Mouse (Mus musculus): Measurements from ENCODE around the gene Fam163b. TPM values are rescaled to one million over a fixed set of nuclear protein-coding genes. Genes with fewer than 3 reads are reported as not detected.
A peak's percentile ranks its signal among the peaks of the same experiment; 100 is the strongest.

Gene Fam163b
- polyA plus RNA-seq, 1 experiment from 2014 or later: 2.8 TPM

GRCm38 (mm10) chr2:27088071-27088644, 54.1 kb downstream of the Fam163b start:
- Histone ChIP-seq H3K4me1 (ENCODE audit: control insufficient read depth, insufficient read depth, low read length) (no peaks in the 10 kb centered on the region), H3K4me3 (replicated peaks; ENCODE audit: low read depth, low read length) (no peak overlapping the region), H3K27me3 (ENCODE audit: control insufficient read depth, insufficient read depth, low read length) (no peaks in the 10 kb centered on the region), H3K36me3 (ENCODE audit: control insufficient read depth, insufficient read depth, low read length) (no peaks in the 10 kb centered on the region), H3K9ac (replicated peaks; ENCODE audit: low read length) (no peak overlapping the region), H3K27ac (replicated peaks; ENCODE audit: low read depth, low read length) (no peak overlapping the region), H3K4me2 (ENCODE audit: low read length) (no peak overlapping the region), H3K9me3 (ENCODE audit: control insufficient read depth, low read length) (no peaks in the 10 kb centered on the region)
- no peak for DNase-seq
- 88% methylated on average over 18 of the region's 18 CpGs for WGBS
- ATAC-seq (ENCODE audit: low FRiP score, low TSS enrichment): no peak

DNA sequence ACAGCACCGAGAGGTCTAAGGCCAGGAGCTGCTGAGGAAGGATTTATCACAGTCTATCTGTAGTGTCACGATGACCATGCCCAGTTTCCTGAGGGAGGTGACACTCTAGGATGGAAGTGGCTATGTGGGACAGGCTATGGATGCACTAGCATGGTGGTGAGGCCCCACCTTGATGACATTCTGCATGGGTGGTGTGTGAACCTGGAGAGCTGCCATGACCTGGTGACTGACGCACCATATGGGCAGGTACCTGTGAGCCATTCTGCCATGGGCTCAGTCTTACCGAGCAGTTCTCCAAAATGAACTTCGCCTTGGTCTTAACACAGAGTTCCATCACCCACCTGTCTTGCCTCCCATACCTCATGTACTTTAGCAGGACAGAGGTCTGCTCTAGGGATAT, 54.7 kb downstream of the Fam163b start:
- Histone ChIP-seq H3K27ac (replicated peaks; ENCODE audit: low read depth, low read length) (no peak overlapping the region), H3K4me1 (ENCODE audit: control insufficient read depth, insufficient read depth, low read length) (no peaks in the 10 kb centered on the region), H3K4me3 (replicated peaks; ENCODE audit: low read depth, low read length) (no peak overlapping the region), H3K9me3 (ENCODE audit: control insufficient read depth, low read length) (no peaks in the 10 kb centered on the region), H3K9ac (replicated peaks; ENCODE audit: low read length) (no peak overlapping the region), H3K4me2 (ENCODE audit: low read length) (no peak overlapping the region), H3K27me3 (ENCODE audit: control insufficient read depth, insufficient read depth, low read length) (no peaks in the 10 kb centered on the region), H3K36me3 (ENCODE audit: control insufficient read depth, insufficient read depth, low read length) (no peaks in the 10 kb centered on the region)
- WGBS: 84% methylated on average over 5 of the region's 5 CpGs
- DNase-seq: no peak
- ATAC-seq (ENCODE audit: low FRiP score, low TSS enrichment): no peak

- 79% methylated on average over 4 of the region's 4 CpGs for WGBS
- H3K4me1 ChIP-seq (ENCODE audit: control insufficient read depth, insufficient read depth, low read length): no peaks in the 10 kb centered on the region
- ATAC-seq (ENCODE audit: low FRiP score, low TSS enrichment): no peak
Observed at GRCm38 (mm10) chr2:27086483-27087010, 55.7 kb downstream of the Fam163b start.

DNA sequence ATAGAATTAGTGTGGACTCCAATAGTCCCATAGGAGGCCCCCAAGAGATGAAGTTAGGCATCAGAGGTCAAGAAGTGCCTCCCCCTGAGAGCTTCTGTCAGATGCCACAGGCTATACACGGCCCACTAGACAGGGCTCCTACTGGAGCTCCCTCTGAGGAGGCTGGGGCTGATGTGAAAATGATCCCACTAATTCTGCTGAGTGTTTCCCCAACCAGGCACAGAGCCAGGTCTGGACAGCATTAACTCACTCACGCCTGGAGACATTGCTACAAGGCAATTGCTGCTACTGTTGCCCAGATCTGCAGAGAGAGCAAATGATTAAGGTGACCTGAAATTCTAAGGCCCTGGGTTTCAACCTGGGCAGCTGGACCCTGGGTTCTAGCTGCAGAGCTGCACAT, 56.5 kb downstream of the Fam163b start:
- no peaks in the 10 kb centered on the region for H3K36me3 ChIP-seq (ENCODE audit: control insufficient read depth, insufficient read depth, low read length)
- no peak for ATAC-seq (ENCODE audit: low FRiP score, low TSS enrichment)
- no peaks in the 10 kb centered on the region for H3K27me3 ChIP-seq (ENCODE audit: control insufficient read depth, insufficient read depth, low read length)
- no peak overlapping the region for H3K4me3 ChIP-seq (replicated peaks; ENCODE audit: low read depth, low read length)
- no peak overlapping the region for H3K27ac ChIP-seq (replicated peaks; ENCODE audit: low read depth, low read length)
- no peak overlapping the region for H3K9ac ChIP-seq (replicated peaks; ENCODE audit: low read length)
- H3K4me1 ChIP-seq (ENCODE audit: control insufficient read depth, insufficient read depth, low read length): no peaks in the 10 kb centered on the region
- 49% methylated on average over 2 of the region's 2 CpGs for WGBS
- H3K4me2 ChIP-seq (ENCODE audit: low read length): no peak overlapping the region
- DNase-seq: peak; percentile 50
- H3K9me3 ChIP-seq (ENCODE audit: control insufficient read depth, low read length): no peaks in the 10 kb centered on the region

More at GRCm38 (mm10) chr2:27086483-27087010, 55.7 kb downstream of the Fam163b start:
- no peaks in the 10 kb centered on the region for H3K9me3 ChIP-seq (ENCODE audit: control insufficient read depth, low read length)
- H3K4me3 ChIP-seq (replicated peaks; ENCODE audit: low read depth, low read length): no peak overlapping the region
- H3K27me3 ChIP-seq (ENCODE audit: control insufficient read depth, insufficient read depth, low read length): no peaks in the 10 kb centered on the region
- no peak overlapping the region for H3K4me2 ChIP-seq (ENCODE audit: low read length)
- H3K27ac ChIP-seq (replicated peaks; ENCODE audit: low read depth, low read length): no peak overlapping the region
- no peak overlapping the region for H3K9ac ChIP-seq (replicated peaks; ENCODE audit: low read length)
- no peaks in the 10 kb centered on the region for H3K36me3 ChIP-seq (ENCODE audit: control insufficient read depth, insufficient read depth, low read length)
- DNase-seq: no peak

GRCm38 (mm10) chr2:27084963-27085362, 57.3 kb downstream of the Fam163b start:
- Histone ChIP-seq H3K4me1 (ENCODE audit: control insufficient read depth, insufficient read depth, low read length) (peaks cover 3% of the 10 kb centered on the region), H3K4me2 (ENCODE audit: low read length) (no peak overlapping the region), H3K9ac (replicated peaks; ENCODE audit: low read length) (no peak overlapping the region), H3K9me3 (ENCODE audit: control insufficient read depth, low read length) (no peaks in the 10 kb centered on the region), H3K27me3 (ENCODE audit: control insufficient read depth, insufficient read depth, low read length) (no peaks in the 10 kb centered on the region), H3K4me3 (replicated peaks; ENCODE audit: low read depth, low read length) (no peak overlapping the region), H3K27ac (replicated peaks; ENCODE audit: low read depth, low read length) (no peak overlapping the region), H3K36me3 (ENCODE audit: control insufficient read depth, insufficient read depth, low read length) (no peaks in the 10 kb centered on the region)
- no peak for DNase-seq
- ATAC-seq (ENCODE audit: low FRiP score, low TSS enrichment): no peak
- 57% methylated on average over 8 of the region's 8 CpGs for WGBS

DNA sequence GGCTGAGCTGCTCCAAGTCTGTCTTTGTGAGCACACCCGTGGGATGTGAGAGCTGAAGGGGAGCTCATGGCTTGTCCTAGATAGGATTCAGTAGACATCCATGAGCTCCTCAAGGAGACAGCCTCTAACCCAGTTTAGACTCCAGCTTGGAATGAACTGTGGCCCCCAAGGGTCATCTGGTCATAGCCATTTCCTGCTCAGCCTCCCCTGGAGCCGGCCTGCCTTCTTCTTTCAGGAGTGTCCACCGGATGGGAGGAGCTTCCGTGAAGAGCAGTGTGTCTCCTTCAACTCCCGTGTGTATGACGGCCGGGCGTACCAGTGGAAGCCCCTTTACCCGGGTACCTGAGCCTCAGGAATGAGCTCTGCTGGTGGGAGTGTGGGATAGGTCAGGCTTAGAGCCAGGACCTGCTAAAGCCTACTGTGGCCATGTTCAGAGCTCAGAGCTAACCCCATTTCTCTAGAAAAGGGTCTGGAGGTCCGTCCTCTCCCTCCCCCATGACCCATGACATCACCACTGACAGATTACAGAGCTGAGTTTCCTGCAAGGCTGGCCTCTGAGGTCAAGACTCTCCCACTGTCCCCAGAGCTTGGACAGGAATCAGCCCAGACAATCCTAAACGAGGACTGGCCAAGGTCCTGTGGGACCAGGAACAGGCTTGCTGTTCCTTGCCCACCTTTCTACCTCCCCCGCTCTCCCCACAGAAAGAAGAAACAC, 58.4 kb downstream of the Fam163b start:
- H3K4me3 ChIP-seq (replicated peaks; ENCODE audit: low read depth, low read length): no peak overlapping the region
- DNase-seq (no peak), ATAC-seq (ENCODE audit: low FRiP score, low TSS enrichment) (no peak)
- 82% methylated on average over 12 of the region's 12 CpGs for WGBS
- H3K4me2 ChIP-seq (ENCODE audit: low read length): no peak overlapping the region
- peaks cover 14% of the 10 kb centered on the region for H3K4me1 ChIP-seq (ENCODE audit: control insufficient read depth, insufficient read depth, low read length)
- no peak overlapping the region for H3K27ac ChIP-seq (replicated peaks; ENCODE audit: low read depth, low read length)
- no peaks in the 10 kb centered on the region for H3K27me3 ChIP-seq (ENCODE audit: control insufficient read depth, insufficient read depth, low read length)
- no peaks in the 10 kb centered on the region for H3K9me3 ChIP-seq (ENCODE audit: control insufficient read depth, low read length)
- no peak overlapping the region for H3K9ac ChIP-seq (replicated peaks; ENCODE audit: low read length)
- H3K36me3 ChIP-seq (ENCODE audit: control insufficient read depth, insufficient read depth, low read length): no peaks in the 10 kb centered on the region

DNA sequence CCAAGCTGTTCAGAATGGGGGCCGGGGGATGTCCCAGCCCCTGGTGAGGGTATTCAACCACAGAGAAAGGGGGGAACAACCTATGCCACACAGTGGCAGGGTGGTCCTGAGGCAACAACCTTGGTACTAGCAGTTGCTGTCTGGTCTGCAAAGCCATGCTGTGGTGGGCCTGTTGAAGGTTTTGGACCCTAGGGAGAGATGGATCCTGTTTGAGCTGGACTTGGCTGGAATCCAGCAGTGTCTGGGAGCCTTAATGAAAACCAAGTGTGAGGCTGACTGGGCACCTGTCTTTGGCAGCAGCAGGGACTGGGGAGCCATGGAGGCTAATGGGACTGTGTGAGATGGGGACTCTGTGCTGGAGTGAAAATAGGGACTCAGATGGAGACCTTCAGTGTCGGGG, 62.6 kb downstream of the Fam163b start:
- H3K36me3 ChIP-seq (ENCODE audit: control insufficient read depth, insufficient read depth, low read length): no peaks in the 10 kb centered on the region
- no peaks in the 10 kb centered on the region for H3K27me3 ChIP-seq (ENCODE audit: control insufficient read depth, insufficient read depth, low read length)
- DNase-seq (peak; percentile 77), ATAC-seq (ENCODE audit: low FRiP score, low TSS enrichment) (peak; percentile 35; the same call in 1 of the 2 replicates)
- H3K27ac ChIP-seq (replicated peaks; ENCODE audit: low read depth, low read length): peak overlapping the region; percentile 49
- peaks cover 23% of the 10 kb centered on the region for H3K4me1 ChIP-seq (ENCODE audit: control insufficient read depth, insufficient read depth, low read length)
- H3K9me3 ChIP-seq (ENCODE audit: control insufficient read depth, low read length): no peaks in the 10 kb centered on the region
- peak overlapping the region; percentile 33 for H3K4me2 ChIP-seq (ENCODE audit: low read length)
- H3K4me3 ChIP-seq (replicated peaks; ENCODE audit: low read depth, low read length): 0 out of 2 replicates have a peak overlapping the region, but pooled peaks have one; percentile 7
- 69% methylated on average over 2 of the region's 2 CpGs for WGBS
- H3K9ac ChIP-seq (replicated peaks; ENCODE audit: low read length): peak overlapping the region; percentile 7; the same call in 1 of the 2 replicates

- Histone ChIP-seq H3K9ac (replicated peaks; ENCODE audit: low read length) (peak within 1 kb of the TSS; percentile 20; the same call in 1 of the 2 replicates), H3K9me3 (ENCODE audit: control insufficient read depth, low read length) (no peaks in the 10 kb centered on the region), H3K4me3 (replicated peaks; ENCODE audit: low read depth, low read length) (0 out of 2 replicates have a peak within 1 kb of the TSS, but pooled peaks have one; percentile 7), H3K4me1 (ENCODE audit: control insufficient read depth, insufficient read depth, low read length) (peaks cover 23% of the 10 kb centered on the region), H3K4me2 (ENCODE audit: low read length) (peak within 1 kb of the TSS; percentile 33), H3K36me3 (ENCODE audit: control insufficient read depth, insufficient read depth, low read length) (no peaks in the 10 kb centered on the region), H3K27ac (replicated peaks; ENCODE audit: low read depth, low read length) (peak within 1 kb of the TSS; percentile 49), H3K27me3 (ENCODE audit: control insufficient read depth, insufficient read depth, low read length) (no peaks in the 10 kb centered on the region)
- ATAC-seq (ENCODE audit: low FRiP score, low TSS enrichment): peak; percentile 82
- 2% methylated on average over 10 of the region's 10 CpGs for WGBS
- DNase-seq: peak; percentile 81
Observed at GRCm38 (mm10) chr2:27079152-27079584, 63.1 kb downstream of the Fam163b start, which contains the start of gene Adamtsl2. TSS of gene Adamtsl2 (plus strand) at chr2:27079379.

All from midbrain, embryonic 14.5 days (tissue).